ENCODE assay signal across 8 mouse cellular contexts in genomic region chr13:48655637-48656036, GRCm38 (mm10). TPM values are rescaled to one million over a fixed set of nuclear protein-coding genes. Genes with fewer than 3 reads are reported as not detected.
DNase-seq lines count a peak whose midpoint lies in the region; ATAC-seq lines count a peak whose summit lies in the region.

No protein-coding gene starts in this region.

- ATAC-seq in kidney, embryonic 15.5 days (replicated peaks; ENCODE audit: low FRiP score) = no peak
- ATAC-seq in forebrain, embryonic 12.5 days (ENCODE audit: low FRiP score) = peak; percentile 57
- ATAC-seq in hindbrain, embryonic 14.5 days (ENCODE audit: low FRiP score) = peak; percentile 41; the same call in 1 of the 2 replicates
- ATAC-seq in stomach, embryonic 16.5 days (ENCODE audit: insufficient read depth, low FRiP score) = peak; percentile 38; the same call in 1 of the 2 replicates

- H3K27me3 ChIP-seq in kidney, embryonic 15.5 days = peaks cover 91% of the 10 kb centered on the region
- H3K27me3 ChIP-seq in forebrain, embryonic 12.5 days = peaks cover 90% of the 10 kb centered on the region
- H3K27me3 ChIP-seq in hindbrain, embryonic 14.5 days (ENCODE audit: control insufficient read depth, insufficient read depth, low read length) = peaks cover 58% of the 10 kb centered on the region
- peaks cover 90% of the 10 kb centered on the region for H3K27me3 ChIP-seq in midbrain, embryonic 10.5 days (ENCODE audit: low read depth, poor library complexity, severe bottlenecking)
- peaks cover 23% of the 10 kb centered on the region; the same call in 1 of the 2 replicates for H3K27me3 ChIP-seq in stomach, embryonic 16.5 days (ENCODE audit: control insufficient read depth, insufficient read depth, low read length)

- no peak overlapping the region for H3K27ac ChIP-seq in kidney, embryonic 15.5 days
- no peak overlapping the region for H3K27ac ChIP-seq in forebrain, embryonic 12.5 days
- no peak overlapping the region for H3K27ac ChIP-seq in hindbrain, embryonic 14.5 days
- H3K27ac ChIP-seq in midbrain, embryonic 10.5 days (replicated peaks) = no peak overlapping the region
- peak overlapping the region; percentile 67; the same call in 1 of the 2 replicates for H3K27ac ChIP-seq in stomach, embryonic 16.5 days (ENCODE audit: low read length)

- WGBS in kidney, embryonic 15.5 days = 4% methylated on average over 8 of the region's 8 CpGs
- 0% methylated on average over 8 of the region's 8 CpGs for WGBS in forebrain, embryonic 12.5 days
- 1% methylated on average over 8 of the region's 8 CpGs for WGBS in hindbrain, embryonic 14.5 days
- WGBS in midbrain, embryonic 10.5 days = under 1% methylated on average over 8 of the region's 8 CpGs
- 0% methylated on average over 8 of the region's 8 CpGs for WGBS in stomach, embryonic 16.5 days

- no peak overlapping the region for H3K4me3 ChIP-seq in kidney, embryonic 15.5 days (replicated peaks)
- H3K4me3 ChIP-seq in forebrain, embryonic 12.5 days (replicated peaks) = no peak overlapping the region
- H3K4me3 ChIP-seq in hindbrain, embryonic 14.5 days (replicated peaks; ENCODE audit: low read length) = no peak overlapping the region
- H3K4me3 ChIP-seq in midbrain, embryonic 10.5 days = 0 out of 2 replicates have a peak overlapping the region, but pooled peaks have one; percentile 7
- H3K4me3 ChIP-seq in stomach, embryonic 16.5 days (replicated peaks; ENCODE audit: low read length) = no peak overlapping the region

- DNase-seq in kidney, adult 11 months = peak; percentile 28
- DNase-seq in c-Kit-positive CD71-negative TER-119-negative erythroid progenitor cells, embryonic 14.5 days (ENCODE audit: low read depth) = peak; percentile 40
- peak; percentile 86 for DNase-seq in hindbrain, embryonic 14.5 days (ENCODE audit: low spot score)
- DNase-seq in layer of hippocampus, postnatal 14 days (ENCODE audit: low spot score in 2 of 2) = peak; percentile 56 to 77
- peak; percentile 66 for DNase-seq in midbrain, embryonic 10.5 days (ENCODE audit: low spot score)

- H3K4me2 ChIP-seq in kidney, embryonic 15.5 days = no peak overlapping the region; the same call in 1 of the 2 replicates
- H3K4me2 ChIP-seq in forebrain, embryonic 12.5 days = peak overlapping the region; percentile 28
- no peak overlapping the region for H3K4me2 ChIP-seq in hindbrain, embryonic 14.5 days (replicated peaks)
- no peak overlapping the region for H3K4me2 ChIP-seq in stomach, embryonic 16.5 days (ENCODE audit: low read depth, low read length)

- H3K9me3 ChIP-seq in kidney, embryonic 15.5 days (replicated peaks) = no peaks in the 10 kb centered on the region
- no peaks in the 10 kb centered on the region for H3K9me3 ChIP-seq in forebrain, embryonic 12.5 days
- no peaks in the 10 kb centered on the region for H3K9me3 ChIP-seq in hindbrain, embryonic 14.5 days (ENCODE audit: control insufficient read depth, low read length)
- no peaks in the 10 kb centered on the region for H3K9me3 ChIP-seq in midbrain, embryonic 10.5 days (replicated peaks)
- H3K9me3 ChIP-seq in stomach, embryonic 16.5 days (replicated peaks; ENCODE audit: control insufficient read depth, low read length) = no peaks in the 10 kb centered on the region

- H3K9ac ChIP-seq in kidney, embryonic 15.5 days = no peak overlapping the region
- no peak overlapping the region for H3K9ac ChIP-seq in forebrain, embryonic 12.5 days
- H3K9ac ChIP-seq in hindbrain, embryonic 14.5 days = no peak overlapping the region
- H3K9ac ChIP-seq in stomach, embryonic 16.5 days (ENCODE audit: low read length) = no peak overlapping the region

- H3K36me3 ChIP-seq in kidney, embryonic 15.5 days = no peaks in the 10 kb centered on the region
- no peaks in the 10 kb centered on the region for H3K36me3 ChIP-seq in forebrain, embryonic 12.5 days (replicated peaks)
- no peaks in the 10 kb centered on the region for H3K36me3 ChIP-seq in hindbrain, embryonic 14.5 days (replicated peaks; ENCODE audit: control insufficient read depth, insufficient read depth)
- no peaks in the 10 kb centered on the region for H3K36me3 ChIP-seq in midbrain, embryonic 10.5 days
- no peaks in the 10 kb centered on the region for H3K36me3 ChIP-seq in stomach, embryonic 16.5 days (ENCODE audit: control insufficient read depth, insufficient read depth, low read length)

- peaks cover 27% of the 10 kb centered on the region for H3K4me1 ChIP-seq in kidney, embryonic 15.5 days
- H3K4me1 ChIP-seq in forebrain, embryonic 12.5 days = peaks cover 8% of the 10 kb centered on the region
- no peaks in the 10 kb centered on the region for H3K4me1 ChIP-seq in hindbrain, embryonic 14.5 days (replicated peaks; ENCODE audit: control insufficient read depth, insufficient read depth, low read length)
- peaks cover 18% of the 10 kb centered on the region for H3K4me1 ChIP-seq in midbrain, embryonic 10.5 days
- peaks cover 17% of the 10 kb centered on the region; the same call in 1 of the 2 replicates for H3K4me1 ChIP-seq in stomach, embryonic 16.5 days (ENCODE audit: control insufficient read depth, insufficient read depth, low read length)

RNA-seq across cellular contexts. Expression of gene Barx1, which starts 7.2 kb away (rescaled TPM):
- polyA plus RNA-seq in kidney, embryonic 15.5 days (2015; fragmentation: Nextera tagmentation; extraction: Ambion mirVana) = 0.10 and 0.12 TPM in 2 replicates
- 0.88 and 2.2 TPM in 2 replicates for polyA plus RNA-seq in forebrain, embryonic 12.5 days (2016; fragmentation: Nextera tagmentation; extraction: Ambion mirVana)
- polyA plus RNA-seq in hindbrain, embryonic 14.5 days (2014; fragmentation: Nextera tagmentation; extraction: Ambion mirVana) = not detected in 2 replicates
- not detected for total RNA-seq in layer of hippocampus, postnatal 14 days (2021)
- polyA plus RNA-seq in midbrain, embryonic 10.5 days (2016; fragmentation: Nextera tagmentation; extraction: Ambion mirVana) = 0.21 and 0.84 TPM in 2 replicates
- 47.1 and 58.4 TPM in 2 replicates for polyA plus RNA-seq in stomach, embryonic 16.5 days (2015; fragmentation: Nextera tagmentation; extraction: Ambion mirVana)

RNA-seq across cellular contexts. Expression of gene Ptpdc1, which starts 30.2 kb away (rescaled TPM):
- polyA plus RNA-seq in kidney, embryonic 15.5 days (2015; fragmentation: Nextera tagmentation; extraction: Ambion mirVana) = 10.6 and 11.1 TPM in 2 replicates
- polyA plus RNA-seq in forebrain, embryonic 12.5 days (2016; fragmentation: Nextera tagmentation; extraction: Ambion mirVana) = 16.1 and 19.3 TPM in 2 replicates
- polyA plus RNA-seq in hindbrain, embryonic 14.5 days (2014; fragmentation: Nextera tagmentation; extraction: Ambion mirVana) = 21.6 and 21.7 TPM in 2 replicates
- 10 to 100 TPM; 38.2 to 43.0 TPM for total RNA-seq in layer of hippocampus, postnatal 14 days (2021)
- polyA plus RNA-seq in midbrain, embryonic 10.5 days (2016; fragmentation: Nextera tagmentation; extraction: Ambion mirVana) = 11.0 and 13.8 TPM in 2 replicates
- 8.5 and 9.3 TPM in 2 replicates for polyA plus RNA-seq in stomach, embryonic 16.5 days (2015; fragmentation: Nextera tagmentation; extraction: Ambion mirVana)

Comparison
In these comparisons a context has a peak if more than half of its experiments do, and no peak if none do; other contexts are left out.
1. DNase-seq: peak in every context shown above with its lines; median percentile 86 in hindbrain, embryonic 14.5 days; 66 in layer of hippocampus, postnatal 14 days; 66 in midbrain, embryonic 10.5 days; 40 in c-Kit-positive CD71-negative TER-119-negative erythroid progenitor cells, embryonic 14.5 days; 28 in kidney, adult 11 months.
2. RNA of gene Barx1, which starts 7.2 kb away (polyA plus RNA-seq): 47.1 to 58.4 TPM in stomach, embryonic 16.5 days; 0.88 to 2.2 TPM in forebrain, embryonic 12.5 days, 0.21 to 0.84 TPM in midbrain, embryonic 10.5 days, 0.10 to 0.12 TPM in kidney, embryonic 15.5 days and not detected in hindbrain, embryonic 14.5 days; every median in the first group is over 10 times any median in the second.